Mouse (Mus musculus) limb, embryonic 14.5 days (tissue): Measurements from ENCODE around the gene Slc28a3. TPM values are rescaled to one million over a fixed set of nuclear protein-coding genes. Genes with fewer than 3 reads are reported as not detected.

Experiments used
- ATAC-seq: fragments of 200-750 bp; cut with Nextera tagmentation; 2 replicates; pipeline ENCODE4 v1.8.0; 2017; ENCODE audit warnings: low read depth, moderate number of reproducible peaks, moderate TSS enrichment; ENCODE audit not compliant: low FRiP score
- DNase-seq: peaks from one replicate; pipeline ENCODE4 v3.0.0-alpha.2; 2015; ENCODE audit warnings: low spot score
- H3K27ac ChIP-seq: fragments of 300-500 bp; sonication (generic); replicated peaks from 2 replicates; pipeline ENCODE4 v1.5.1; 2014; ENCODE audit warnings: low read depth, mild to moderate bottlenecking, low read length, moderate library complexity, mixed read lengths
- H3K27me3 ChIP-seq: fragments of 300-500 bp; sonication (generic); 2 replicates; pipeline ENCODE4 v1.6.1; 2014; ENCODE audit warnings: low read length, mixed read lengths; ENCODE audit not compliant: control insufficient read depth, insufficient read depth
- H3K36me3 ChIP-seq: fragments of 300-500 bp; sonication (generic); 2 replicates; pipeline ENCODE4 v1.6.1; 2014; ENCODE audit warnings: mild to moderate bottlenecking, low read length, moderate library complexity, mixed read lengths; ENCODE audit not compliant: control insufficient read depth, insufficient read depth
- H3K4me1 ChIP-seq: fragments of 300-500 bp; sonication (generic); 2 replicates; pipeline ENCODE4 v1.6.1; 2014; ENCODE audit warnings: antibody characterized with exemption, low read length, mixed read lengths; ENCODE audit not compliant: control insufficient read depth, insufficient read depth
- H3K4me2 ChIP-seq: fragments of 300-500 bp; sonication (generic); replicated peaks from 2 replicates; pipeline ENCODE4 v1.6.1; 2014; ENCODE audit warnings: low read depth, mild to moderate bottlenecking, low read length, moderate library complexity; ENCODE audit not compliant: severe bottlenecking
- H3K4me3 ChIP-seq: fragments of 300-500 bp; sonication (generic); replicated peaks from 2 replicates; pipeline ENCODE4 v1.5.1; 2014; ENCODE audit warnings: low read length
- H3K9ac ChIP-seq: fragments of 300-500 bp; sonication (generic); 2 replicates; pipeline ENCODE4 v1.6.1; 2014; ENCODE audit warnings: mild to moderate bottlenecking, low read depth, low read length, moderate library complexity; ENCODE audit not compliant: severe bottlenecking
- H3K9me3 ChIP-seq: fragments of 300-500 bp; sonication (generic); 2 replicates; pipeline ENCODE4 v1.6.1; 2016; ENCODE audit warnings: low read length; ENCODE audit not compliant: control insufficient read depth
- POLR2A ChIP-seq: fragments of 200-500 bp; IDR thresholded peaks from 2 replicates; pipeline ENCODE4 v1.8.0; 2012; ENCODE audit warnings: inconsistent platforms, mild to moderate bottlenecking, moderate library complexity, borderline replicate concordance; ENCODE audit not compliant: insufficient read depth, insufficient read length; ENCODE audit errors: extremely low read depth
- WGBS: fragments of 180-500 bp; shearing (Covaris S2); extraction: QIAGEN DNeasy Blood & Tissue Kit; methylation state at CpG from one replicate; pipeline ENCODE4 v1.1.7; 2014; 5-methylcytosine and 5-hydroxymethylcytosine counted together
- polyA plus RNA-seq, 2 experiments: library from polyadenylated mRNA; depleted of rRNA in 1 of 2; stranded (reverse) in 1 of 2; unstranded in 1 of 2; fragments of >200 nt; fragmentation: Nextera tagmentation in 1 of 2; extraction: Ambion mirVana in 1 of 2; gene quantifications; 2 replicates each; pipeline versions ENCODE4 v1.2.1 to v1.2.3; 2012 to 2014

Slc28a3 gene
- polyA plus RNA-seq, 2 experiments, result 0.13 TPM; not detected in 1

DNA sequence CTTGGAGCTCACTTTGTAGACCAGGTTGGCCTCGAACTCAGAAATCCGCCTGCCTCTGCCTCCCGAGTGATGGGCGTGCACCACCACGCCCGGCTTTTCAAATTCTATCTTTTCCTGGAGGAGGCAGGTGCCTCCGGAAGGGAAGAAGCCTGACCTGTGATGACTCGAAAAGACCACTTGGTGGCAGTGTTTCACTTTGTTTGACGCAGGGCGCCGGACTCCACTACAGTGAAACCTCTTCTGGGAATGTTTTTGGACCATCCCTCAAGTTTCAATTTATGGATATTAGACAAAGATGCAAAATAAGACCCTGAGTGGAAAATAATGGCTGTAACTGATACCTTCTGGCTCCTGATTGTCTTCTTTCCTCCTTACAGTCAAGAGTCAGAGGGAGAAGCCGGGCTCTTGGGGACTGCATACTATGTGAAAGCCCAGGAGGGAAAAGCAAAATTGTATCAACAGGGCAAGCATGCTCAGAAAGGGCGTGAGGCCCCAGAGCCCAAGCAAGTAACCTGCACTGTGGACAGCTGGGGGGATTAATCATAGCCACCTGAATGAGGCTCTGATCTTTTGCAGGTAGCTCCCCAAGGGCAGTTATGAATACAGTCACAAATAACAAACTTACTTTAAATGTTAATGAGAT lies 26.8 kb upstream of the Slc28a3 start:
- Histone ChIP-seq H3K4me3 (no peak overlapping the region), H3K4me2 (no peak overlapping the region), H3K27me3 (no peaks in the 10 kb centered on the region), H3K27ac (no peak overlapping the region), H3K36me3 (no peaks in the 10 kb centered on the region), H3K9me3 (no peaks in the 10 kb centered on the region), H3K9ac (no peak overlapping the region), H3K4me1 (peaks cover 3% of the 10 kb centered on the region; the same call in 1 of the 2 replicates)
- peak; percentile 87 for DNase-seq
- WGBS, result 18% methylated on average over 13 of the region's 13 CpGs
- no peak for ATAC-seq
- no peak for TF ChIP-seq POLR2A

DNA sequence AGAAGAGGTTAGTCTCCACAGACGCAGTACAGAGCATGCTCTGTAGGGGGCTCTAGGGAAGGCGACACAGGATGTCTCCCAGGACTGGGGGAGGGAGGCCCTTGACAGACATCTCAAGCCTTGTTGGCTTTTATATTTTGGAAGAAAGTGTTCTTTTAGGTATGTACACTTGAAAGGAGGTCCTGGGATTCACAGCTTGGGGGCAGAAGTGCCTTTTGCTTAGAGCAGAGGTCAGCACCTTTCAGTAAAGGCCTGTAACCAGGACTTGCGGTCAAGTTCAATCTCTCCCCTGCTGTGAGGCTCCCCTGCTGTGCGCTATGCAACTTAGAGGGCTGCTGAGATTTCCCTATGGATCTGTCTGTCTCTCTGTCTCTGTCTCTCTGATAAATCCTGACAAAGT lies 23.2 kb upstream of the Slc28a3 start:
- Histone ChIP-seq H3K4me2 (no peak overlapping the region), H3K27me3 (no peaks in the 10 kb centered on the region), H3K27ac (no peak overlapping the region), H3K9me3 (no peaks in the 10 kb centered on the region), H3K4me1 (peaks cover 3% of the 10 kb centered on the region; the same call in 1 of the 2 replicates), H3K4me3 (no peak overlapping the region), H3K9ac (no peak overlapping the region), H3K36me3 (no peaks in the 10 kb centered on the region)
- no peak for TF ChIP-seq POLR2A
- 21% methylated on average over 4 of the region's 4 CpGs for WGBS
- ATAC-seq (no peak), DNase-seq (no peak)

DNA sequence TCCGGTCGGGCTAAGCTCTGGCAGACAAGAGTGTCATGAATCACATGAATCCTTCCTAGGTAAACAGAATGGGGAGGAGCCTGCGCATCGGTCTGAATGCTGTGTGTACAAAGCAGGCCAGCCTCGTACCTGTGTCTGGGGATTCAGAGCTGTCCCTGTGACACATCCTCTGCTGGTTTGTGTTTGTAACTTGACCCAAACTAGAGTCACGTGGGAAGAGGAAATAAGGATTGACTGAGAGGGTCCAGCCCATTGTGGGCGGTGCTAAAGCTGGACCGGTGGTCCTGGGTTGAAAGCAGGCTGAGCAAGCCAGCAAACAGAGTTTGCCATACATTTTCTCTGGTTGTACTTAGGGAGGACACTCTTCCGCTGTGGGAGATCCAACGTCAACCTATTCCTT lies 20.1 kb upstream of the Slc28a3 start:
- WGBS, result 33% methylated on average over 10 of the region's 10 CpGs
- no peaks in the 10 kb centered on the region for H3K27me3 ChIP-seq
- H3K27ac ChIP-seq, result no peak overlapping the region
- DNase-seq (no peak), ATAC-seq (no peak)
- H3K4me1 ChIP-seq, result peaks cover 3% of the 10 kb centered on the region; the same call in 1 of the 2 replicates
- no peak overlapping the region for H3K4me3 ChIP-seq
- no peak overlapping the region for H3K9ac ChIP-seq
- H3K36me3 ChIP-seq, result no peaks in the 10 kb centered on the region
- H3K4me2 ChIP-seq, result no peak overlapping the region
- TF ChIP-seq POLR2A, result no peak
- H3K9me3 ChIP-seq, result no peaks in the 10 kb centered on the region

DNA sequence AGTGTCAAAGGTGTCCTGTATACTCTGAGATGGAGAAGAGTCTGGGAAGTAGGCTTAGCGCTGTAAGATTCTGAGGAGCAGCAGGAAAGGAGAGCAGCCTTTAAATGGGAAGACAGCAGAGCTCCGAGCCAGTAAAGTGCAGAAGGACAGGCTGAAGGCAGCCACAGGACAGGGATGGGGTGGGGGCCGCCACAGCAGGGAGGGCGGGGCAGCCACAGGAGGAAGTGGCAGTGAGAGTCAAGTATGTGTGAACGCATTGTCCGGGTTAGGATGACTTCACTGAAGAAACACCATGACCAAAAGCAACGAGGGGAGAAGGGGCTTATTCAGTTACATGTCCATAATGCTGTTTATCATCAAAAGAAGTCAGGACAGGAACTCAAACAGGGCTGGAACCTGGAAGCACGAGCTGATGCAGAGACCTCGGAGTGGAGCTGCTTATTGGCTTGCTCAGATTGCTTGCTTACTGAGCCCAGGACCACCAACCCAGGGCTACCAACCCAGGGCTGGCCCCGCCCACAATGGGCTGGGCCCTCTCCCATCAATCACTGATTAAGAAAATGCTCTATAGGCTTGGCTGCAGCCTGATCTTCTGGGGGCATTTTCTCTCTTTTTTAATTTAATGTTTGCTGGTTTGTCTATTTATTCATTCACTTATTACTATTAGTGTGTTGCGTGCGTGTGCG lies 18.8 kb upstream of the Slc28a3 start:
- H3K4me3 ChIP-seq, result no peak overlapping the region
- H3K27ac ChIP-seq, result no peak overlapping the region
- H3K4me1 ChIP-seq, result peaks cover 3% of the 10 kb centered on the region; the same call in 1 of the 2 replicates
- 27% methylated on average over 13 of the region's 13 CpGs for WGBS
- TF ChIP-seq POLR2A, result no peak
- peak overlapping the region; percentile 17; the same call in 1 of the 2 replicates for H3K4me2 ChIP-seq
- ATAC-seq (no peak), DNase-seq (no peak)
- H3K9me3 ChIP-seq, result no peaks in the 10 kb centered on the region
- no peaks in the 10 kb centered on the region for H3K27me3 ChIP-seq
- H3K9ac ChIP-seq, result no peak overlapping the region
- H3K36me3 ChIP-seq, result no peaks in the 10 kb centered on the region

DNA sequence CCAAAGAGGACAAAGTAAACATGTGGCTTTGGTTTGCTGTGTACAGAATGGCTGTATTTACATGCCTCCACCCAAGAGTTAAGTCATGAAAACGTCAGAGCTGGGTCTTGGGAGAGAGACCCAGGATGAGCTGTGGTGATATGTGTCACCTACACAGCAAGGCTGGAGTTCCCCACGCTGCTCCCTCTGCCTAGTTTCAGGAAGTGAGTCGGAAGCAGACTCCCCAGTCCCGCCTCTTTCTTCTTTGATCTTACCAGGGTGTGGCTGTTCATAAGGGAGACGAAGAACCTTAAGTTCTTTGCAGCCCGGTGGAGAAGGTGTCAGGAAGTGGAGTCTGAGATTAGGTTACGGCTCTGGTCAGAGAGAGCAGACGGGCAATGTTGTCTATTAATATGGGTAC lies 12.0 kb upstream of the Slc28a3 start:
- Histone ChIP-seq H3K36me3 (no peaks in the 10 kb centered on the region), H3K9me3 (no peaks in the 10 kb centered on the region), H3K9ac (no peak overlapping the region), H3K27ac (no peak overlapping the region), H3K4me1 (no peaks in the 10 kb centered on the region), H3K4me2 (no peak overlapping the region), H3K4me3 (no peak overlapping the region), H3K27me3 (no peaks in the 10 kb centered on the region)
- DNase-seq (no peak), ATAC-seq (no peak)
- 29% methylated on average over 8 of the region's 8 CpGs for WGBS
- no peak for TF ChIP-seq POLR2A
